Mouse (Mus musculus) kidney, postnatal 4 days (tissue): ENCODE results near the gene Noxo1.

Source experiments
- DNase-seq, 2 experiments: peaks; one replicate each; pipeline ENCODE4 v3.0.0; 2021; ENCODE audit warnings: mixed read lengths in 2 of 2

The Noxo1 gene

GRCm38 (mm10) chr17:24745526-24746497 is 49.8 kb downstream of the Noxo1 start:
- peak; percentile 91 to 92 for DNase-seq

GRCm38 (mm10) chr17:24746986-24747385 is 51.0 kb downstream of the Noxo1 start:
- no peak for DNase-seq
